Mouse (Mus musculus): Measurements from ENCODE around the gene Pde4b.

DNA sequence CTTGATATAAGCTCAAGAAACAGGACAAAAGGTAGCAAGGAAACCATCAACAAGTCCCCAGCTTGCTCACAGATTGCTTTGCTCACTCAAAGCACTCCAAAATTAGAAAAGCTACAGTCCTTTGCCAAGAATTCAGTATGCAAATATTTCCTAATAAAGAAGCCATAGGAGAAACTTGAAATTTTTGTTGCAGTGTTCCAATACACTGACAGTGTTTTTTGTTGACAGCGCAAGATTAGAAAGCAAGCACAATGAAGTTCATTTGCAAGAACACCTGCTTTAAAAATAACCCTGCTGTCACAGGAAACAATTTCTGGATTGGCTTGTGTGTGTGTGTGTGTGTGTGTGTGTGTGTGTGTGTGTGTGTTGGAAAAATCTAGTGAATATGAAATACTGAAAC is 311.2 kb downstream of the Pde4b start:
- TF ChIP-seq CTCF (IDR thresholded peaks at IDR 0.05; ENCODE audit: control insufficient read depth, insufficient read depth, insufficient read length) (no peak), MAX (IDR thresholded peaks at IDR 0.05) (no peak), MYOG (IDR thresholded peaks at IDR 0.05; ENCODE audit: control insufficient read depth, extremely low read depth, insufficient read length) (no peak), USF1 (IDR thresholded peaks at IDR 0.05; ENCODE audit: low read depth) (no peak), CEBPB (IDR thresholded peaks at IDR 0.05; ENCODE audit: low read depth) (no peak), MYOD1 (IDR thresholded peaks at IDR 0.05; ENCODE audit: control insufficient read depth, insufficient read length, low read depth) (no peak)

Measured in C2C12 (cell line).